Mouse (Mus musculus) brain, embryonic 14.5 days (tissue): Measurements from ENCODE around the gene Prrt4. TPM values are rescaled to one million over a fixed set of nuclear protein-coding genes. Genes with fewer than 3 reads are reported as not detected.

Experiments
- DNase-seq: peaks from one replicate; pipeline ENCODE4 v3.0.0-alpha.2; 2011; ENCODE audit warnings: low read depth
- CTCF ChIP-seq: fragments of 200-500 bp; IDR thresholded peaks from 2 replicates; pipeline ENCODE4 v1.5.1; 2012; ENCODE audit warnings: inconsistent platforms, mild to moderate bottlenecking, moderate library complexity, borderline replicate concordance; ENCODE audit not compliant: insufficient read depth, insufficient read length; ENCODE audit errors: extremely low read depth
- POLR2A ChIP-seq: fragments of 200-500 bp; IDR thresholded peaks from 2 replicates; pipeline ENCODE4 v1.6.1; 2012; ENCODE audit warnings: mild to moderate bottlenecking, inconsistent platforms, borderline replicate concordance; ENCODE audit not compliant: poor library complexity, insufficient read depth, insufficient read length, severe bottlenecking; ENCODE audit errors: extremely low read depth
- polyA plus RNA-seq: library from polyadenylated mRNA; depleted of rRNA; stranded (reverse); fragments of >200 nt; gene quantifications from 2 replicates; pipeline ENCODE4 v1.2.3, GENCODE M21; 2012; rRNA removed

Prrt4 gene
- polyA plus RNA-seq, 1 experiment, result 11.1 TPM

GRCm38 (mm10) chr6:29119990-29120389 is 59.4 kb downstream of the Prrt4 start:
- TF ChIP-seq CTCF (no peak), POLR2A (no peak)
- DNase-seq, result no peak

Other genes starting within 250 kb of the Prrt4 start
- not detected in 2 replicates for gene Lep, start 119.4 kb downstream of the Prrt4 start, polyA plus RNA-seq
- 64.6 and 77.4 TPM in 2 replicates for gene Rbm28, start 14.6 kb downstream of the Prrt4 start, polyA plus RNA-seq
- gene Impdh1, start 36.8 kb upstream of the Prrt4 start, polyA plus RNA-seq, result 49.2 and 52.9 TPM in 2 replicates
- 26.4 and 43.9 TPM in 2 replicates for gene Hilpda, start 92.9 kb upstream of the Prrt4 start, polyA plus RNA-seq
- 1.5 and 3.1 TPM in 2 replicates for gene Fam71f2, start 100.0 kb upstream of the Prrt4 start, polyA plus RNA-seq
- not detected in 2 replicates for gene Fam71f1, start 139.6 kb upstream of the Prrt4 start, polyA plus RNA-seq
- 98.1 and 118 TPM in 2 replicates for gene Calu, start 168.5 kb upstream of the Prrt4 start, polyA plus RNA-seq
- 0.11 and 0.32 TPM in 2 replicates for gene Opn1sw, start 208.9 kb upstream of the Prrt4 start, polyA plus RNA-seq
- gene Ccdc136, start 216.7 kb upstream of the Prrt4 start, polyA plus RNA-seq, result 44.5 and 46.7 TPM in 2 replicates